Mouse (Mus musculus): Measurements from ENCODE around the gene Spaca4.

- TF ChIP-seq POLR2A (IDR thresholded peaks at IDR 0.05; ENCODE audit: borderline replicate concordance, control insufficient read depth, low read depth, low read length) (no peak), CTCF (IDR thresholded peaks at IDR 0.05; ENCODE audit: control insufficient read depth, insufficient read depth, low read length) (no peak)
Observed at GRCm38 (mm10) chr7:45712022-45712757, 13.4 kb downstream of the Spaca4 start.

All from bone marrow, adult 2 months (tissue).